Mouse (Mus musculus) lung, postnatal 0 days (tissue): Measurements from ENCODE around the gene Slc1a3.
A peak's percentile ranks its signal among the peaks of the same experiment; 100 is the strongest.

ENCODE experiments used
- CTCF ChIP-seq: IDR thresholded peaks from 2 replicates; pipeline ENCODE4 v1.5.1; 2016; ENCODE audit warnings: antibody characterized with exemption, mild to moderate bottlenecking
- EP300 ChIP-seq: IDR thresholded peaks from 2 replicates; pipeline ENCODE4 v1.6.1; 2016; ENCODE audit warnings: antibody characterized with exemption, mild to moderate bottlenecking, control low read depth

DNA sequence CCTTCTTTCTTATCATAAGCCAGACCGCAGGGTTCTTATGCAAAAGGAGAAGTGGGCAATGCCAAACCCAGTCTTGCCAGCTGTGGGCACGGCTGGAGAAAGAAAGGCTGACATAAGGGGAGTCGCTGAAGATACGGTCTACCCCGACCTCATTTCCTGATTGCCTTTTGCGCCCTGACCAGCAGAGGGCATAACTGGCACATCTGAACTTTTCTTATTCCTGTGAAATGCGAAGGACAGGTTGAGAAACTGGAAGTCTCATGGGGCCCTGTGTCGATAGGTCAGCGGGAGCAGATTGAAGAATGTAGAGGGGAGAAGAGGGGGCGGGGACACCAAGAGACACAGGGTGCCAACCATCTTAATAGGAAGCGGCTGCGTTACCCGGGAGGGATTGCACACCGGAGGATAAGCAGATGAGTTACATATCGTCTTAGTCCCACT lies 83.4 kb downstream of the Slc1a3 start:
- TF ChIP-seq CTCF (peak; percentile 94), EP300 (no peak)
